Mouse (Mus musculus) lung, embryonic 15.5 days (tissue): Measurements from ENCODE around the gene Hipk2. TPM values are rescaled to one million over a fixed set of nuclear protein-coding genes. Genes with fewer than 3 reads are reported as not detected.

Source experiments
- ATAC-seq: fragments of 200-750 bp; cut with Nextera tagmentation; 2 replicates; pipeline ENCODE4 v1.8.0; 2017; ENCODE audit warnings: moderate number of reproducible peaks, borderline replicate concordance; ENCODE audit not compliant: low FRiP score, low TSS enrichment; ENCODE audit errors: extremely low read depth
- H3K27ac ChIP-seq: fragments of 300-500 bp; sonication (generic); 2 replicates; pipeline ENCODE4 v1.5.1; 2015; ENCODE audit warnings: moderate library complexity, mild to moderate bottlenecking, inconsistent platforms
- H3K27me3 ChIP-seq: fragments of 300-500 bp; sonication (generic); 2 replicates; pipeline ENCODE4 v1.6.1; 2015; ENCODE audit warnings: inconsistent platforms
- H3K36me3 ChIP-seq: fragments of 300-500 bp; sonication (generic); 2 replicates; pipeline ENCODE4 v1.6.1; 2015; ENCODE audit warnings: inconsistent platforms
- H3K4me1 ChIP-seq: fragments of 300-500 bp; sonication (generic); 2 replicates; pipeline ENCODE4 v1.6.1; 2015; ENCODE audit warnings: inconsistent platforms
- H3K4me2 ChIP-seq: fragments of 300-500 bp; sonication (generic); 2 replicates; pipeline ENCODE4 v1.6.1; 2015; ENCODE audit warnings: inconsistent platforms, mild to moderate bottlenecking, moderate library complexity
- H3K4me3 ChIP-seq: fragments of 300-500 bp; sonication (generic); 2 replicates; pipeline ENCODE4 v1.5.1; 2015; ENCODE audit warnings: mild to moderate bottlenecking, inconsistent platforms
- H3K9ac ChIP-seq: fragments of 300-500 bp; sonication (generic); 2 replicates; pipeline ENCODE4 v1.6.1; 2015; ENCODE audit warnings: inconsistent platforms
- H3K9me3 ChIP-seq: fragments of 300-500 bp; sonication (generic); 2 replicates; pipeline ENCODE4 v1.6.1; 2016; ENCODE audit warnings: inconsistent platforms
- WGBS: fragments of 180-500 bp; shearing (Covaris S2); methylation state at CpG from one replicate; pipeline ENCODE4 v1.1.7; 2015; 5-methylcytosine and 5-hydroxymethylcytosine counted together
- polyA plus RNA-seq: library from polyadenylated mRNA; unstranded; fragments of >200 nt; fragmentation: Nextera tagmentation; extraction: Ambion mirVana; gene quantifications from 2 replicates; pipeline ENCODE4 v1.2.1, GENCODE M21; 2015

Hipk2 gene
- polyA plus RNA-seq, 1 experiment from 2014 or later = 21.8 TPM

GRCm38 (mm10) chr6:38840780-38841179 lies 35.2 kb downstream of the Hipk2 start:
- Histone ChIP-seq H3K4me3 (no peak overlapping the region), H3K9me3 (no peaks in the 10 kb centered on the region), H3K4me1 (peaks cover 9% of the 10 kb centered on the region), H3K4me2 (no peak overlapping the region), H3K27me3 (no peaks in the 10 kb centered on the region), H3K36me3 (no peaks in the 10 kb centered on the region), H3K9ac (no peak overlapping the region), H3K27ac (no peak overlapping the region)
- no peak for ATAC-seq
- 57% methylated on average over 1 of the region's 1 CpGs for WGBS

- H3K4me3 ChIP-seq = no peak overlapping the region
- H3K4me1 ChIP-seq = peaks cover 5% of the 10 kb centered on the region
- H3K27me3 ChIP-seq = no peaks in the 10 kb centered on the region
- no peak for ATAC-seq
- no peaks in the 10 kb centered on the region for H3K9me3 ChIP-seq
- H3K36me3 ChIP-seq = no peaks in the 10 kb centered on the region
- WGBS = 86% methylated on average over 2 of the region's 2 CpGs
- no peak overlapping the region for H3K27ac ChIP-seq
- H3K4me2 ChIP-seq = no peak overlapping the region
- no peak overlapping the region for H3K9ac ChIP-seq
Observed at GRCm38 (mm10) chr6:38840380-38840779, 35.6 kb downstream of the Hipk2 start.

GRCm38 (mm10) chr6:38839891-38840290 lies 36.1 kb downstream of the Hipk2 start:
- H3K4me2 ChIP-seq = no peak overlapping the region
- H3K9ac ChIP-seq = no peak overlapping the region
- 55% methylated on average over 4 of the region's 4 CpGs for WGBS
- 0 out of 2 replicates have a peak, but pooled peaks cover under 1% of the 10 kb centered on the region for H3K4me1 ChIP-seq
- no peaks in the 10 kb centered on the region for H3K27me3 ChIP-seq
- no peaks in the 10 kb centered on the region for H3K9me3 ChIP-seq
- no peaks in the 10 kb centered on the region for H3K36me3 ChIP-seq
- H3K27ac ChIP-seq = no peak overlapping the region
- no peak for ATAC-seq
- H3K4me3 ChIP-seq = no peak overlapping the region

GRCm38 (mm10) chr6:38838061-38838460 lies 37.9 kb downstream of the Hipk2 start:
- ATAC-seq = no peak
- H3K9me3 ChIP-seq = no peaks in the 10 kb centered on the region
- no peaks in the 10 kb centered on the region for H3K4me1 ChIP-seq
- H3K4me2 ChIP-seq = no peak overlapping the region
- no peak overlapping the region for H3K9ac ChIP-seq
- no peaks in the 10 kb centered on the region for H3K27me3 ChIP-seq
- 68% methylated on average over 4 of the region's 4 CpGs for WGBS
- no peak overlapping the region for H3K27ac ChIP-seq
- no peaks in the 10 kb centered on the region for H3K36me3 ChIP-seq
- no peak overlapping the region for H3K4me3 ChIP-seq

GRCm38 (mm10) chr6:38835217-38835616 lies 40.7 kb downstream of the Hipk2 start:
- no peak overlapping the region for H3K4me3 ChIP-seq
- H3K9ac ChIP-seq = no peak overlapping the region
- H3K4me1 ChIP-seq = no peaks in the 10 kb centered on the region
- H3K4me2 ChIP-seq = no peak overlapping the region
- WGBS = 48% methylated on average over 1 of the region's 1 CpGs
- no peak for ATAC-seq
- no peaks in the 10 kb centered on the region for H3K36me3 ChIP-seq
- H3K27me3 ChIP-seq = no peaks in the 10 kb centered on the region
- no peaks in the 10 kb centered on the region for H3K9me3 ChIP-seq
- no peak overlapping the region for H3K27ac ChIP-seq

GRCm38 (mm10) chr6:38834727-38835126 lies 41.2 kb downstream of the Hipk2 start:
- Histone ChIP-seq H3K9ac (no peak overlapping the region), H3K9me3 (no peaks in the 10 kb centered on the region), H3K27me3 (no peaks in the 10 kb centered on the region), H3K4me1 (no peaks in the 10 kb centered on the region), H3K36me3 (no peaks in the 10 kb centered on the region), H3K4me2 (no peak overlapping the region), H3K4me3 (no peak overlapping the region), H3K27ac (no peak overlapping the region)
- no peak for ATAC-seq
- WGBS = 68% methylated on average over 2 of the region's 2 CpGs

- no peak for ATAC-seq
- Histone ChIP-seq H3K4me1 (no peaks in the 10 kb centered on the region), H3K36me3 (no peaks in the 10 kb centered on the region), H3K9me3 (no peaks in the 10 kb centered on the region), H3K27me3 (no peaks in the 10 kb centered on the region), H3K4me3 (no peak overlapping the region), H3K4me2 (no peak overlapping the region), H3K9ac (no peak overlapping the region), H3K27ac (no peak overlapping the region)
- WGBS = 90% methylated on average over 3 of the region's 3 CpGs
Observed at GRCm38 (mm10) chr6:38833721-38834120, 42.2 kb downstream of the Hipk2 start.

GRCm38 (mm10) chr6:38829452-38829851 lies 46.5 kb downstream of the Hipk2 start:
- no peak for ATAC-seq
- H3K27me3 ChIP-seq = no peaks in the 10 kb centered on the region
- H3K4me1 ChIP-seq = no peaks in the 10 kb centered on the region
- no peak overlapping the region for H3K4me2 ChIP-seq
- no peaks in the 10 kb centered on the region for H3K9me3 ChIP-seq
- no peaks in the 10 kb centered on the region for H3K36me3 ChIP-seq
- H3K4me3 ChIP-seq = no peak overlapping the region
- H3K27ac ChIP-seq = no peak overlapping the region
- WGBS = 72% methylated on average over 3 of the region's 3 CpGs
- H3K9ac ChIP-seq = no peak overlapping the region

- 72% methylated on average over 2 of the region's 2 CpGs for WGBS
- Histone ChIP-seq H3K4me1 (peaks cover 8% of the 10 kb centered on the region; the same call in 1 of the 2 replicates), H3K9ac (no peak overlapping the region), H3K4me2 (no peak overlapping the region), H3K27me3 (no peaks in the 10 kb centered on the region), H3K36me3 (no peaks in the 10 kb centered on the region), H3K4me3 (no peak overlapping the region), H3K9me3 (no peaks in the 10 kb centered on the region), H3K27ac (no peak overlapping the region)
- ATAC-seq = no peak
Observed at GRCm38 (mm10) chr6:38828211-38828610, 47.8 kb downstream of the Hipk2 start.

- no peaks in the 10 kb centered on the region for H3K36me3 ChIP-seq
- H3K9ac ChIP-seq = no peak overlapping the region
- H3K27me3 ChIP-seq = no peaks in the 10 kb centered on the region
- H3K27ac ChIP-seq = no peak overlapping the region
- no peak overlapping the region for H3K4me3 ChIP-seq
- 61% methylated on average over 5 of the region's 5 CpGs for WGBS
- no peaks in the 10 kb centered on the region for H3K9me3 ChIP-seq
- no peak overlapping the region for H3K4me2 ChIP-seq
- H3K4me1 ChIP-seq = peaks cover 8% of the 10 kb centered on the region; the same call in 1 of the 2 replicates
- no peak for ATAC-seq
Observed at GRCm38 (mm10) chr6:38827435-38827834, 48.5 kb downstream of the Hipk2 start.

GRCm38 (mm10) chr6:38826857-38827256 lies 49.1 kb downstream of the Hipk2 start:
- Histone ChIP-seq H3K27me3 (no peaks in the 10 kb centered on the region), H3K27ac (no peak overlapping the region), H3K4me2 (no peak overlapping the region), H3K4me3 (no peak overlapping the region), H3K36me3 (no peaks in the 10 kb centered on the region), H3K9ac (no peak overlapping the region), H3K9me3 (no peaks in the 10 kb centered on the region), H3K4me1 (peaks cover 8% of the 10 kb centered on the region; the same call in 1 of the 2 replicates)
- 66% methylated on average over 3 of the region's 3 CpGs for WGBS
- ATAC-seq = no peak

- H3K4me3 ChIP-seq = no peak overlapping the region
- no peaks in the 10 kb centered on the region for H3K27me3 ChIP-seq
- peaks cover 8% of the 10 kb centered on the region; the same call in 1 of the 2 replicates for H3K4me1 ChIP-seq
- ATAC-seq = no peak
- H3K9ac ChIP-seq = no peak overlapping the region
- no peaks in the 10 kb centered on the region for H3K36me3 ChIP-seq
- no peak overlapping the region for H3K27ac ChIP-seq
- H3K4me2 ChIP-seq = no peak overlapping the region
- no peaks in the 10 kb centered on the region for H3K9me3 ChIP-seq
Observed at GRCm38 (mm10) chr6:38825886-38826285, 50.1 kb downstream of the Hipk2 start.

- Histone ChIP-seq H3K4me1 (peaks cover 8% of the 10 kb centered on the region; the same call in 1 of the 2 replicates), H3K9ac (no peak overlapping the region), H3K27ac (no peak overlapping the region), H3K9me3 (no peaks in the 10 kb centered on the region), H3K36me3 (peaks cover 4% of the 10 kb centered on the region), H3K4me2 (no peak overlapping the region), H3K4me3 (no peak overlapping the region), H3K27me3 (no peaks in the 10 kb centered on the region)
- no peak for ATAC-seq
Observed at GRCm38 (mm10) chr6:38823827-38824226, 52.1 kb downstream of the Hipk2 start.
